Mouse (Mus musculus) limb, embryonic 14.5 days (tissue): ENCODE results near the gene P3h3. TPM values are rescaled to one million over a fixed set of nuclear protein-coding genes. Genes with fewer than 3 reads are reported as not detected.

Experiments
- ATAC-seq: fragments of 200-750 bp; cut with Nextera tagmentation; 2 replicates; pipeline ENCODE4 v1.8.0; 2017; ENCODE audit warnings: low read depth, moderate number of reproducible peaks, moderate TSS enrichment; ENCODE audit not compliant: low FRiP score
- DNase-seq: peaks from one replicate; pipeline ENCODE4 v3.0.0-alpha.2; 2015; ENCODE audit warnings: low spot score
- H3K27ac ChIP-seq: fragments of 300-500 bp; sonication (generic); replicated peaks from 2 replicates; pipeline ENCODE4 v1.5.1; 2014; ENCODE audit warnings: low read depth, mild to moderate bottlenecking, low read length, moderate library complexity, mixed read lengths
- H3K27me3 ChIP-seq: fragments of 300-500 bp; sonication (generic); 2 replicates; pipeline ENCODE4 v1.6.1; 2014; ENCODE audit warnings: low read length, mixed read lengths; ENCODE audit not compliant: control insufficient read depth, insufficient read depth
- H3K36me3 ChIP-seq: fragments of 300-500 bp; sonication (generic); 2 replicates; pipeline ENCODE4 v1.6.1; 2014; ENCODE audit warnings: mild to moderate bottlenecking, low read length, moderate library complexity, mixed read lengths; ENCODE audit not compliant: control insufficient read depth, insufficient read depth
- H3K4me1 ChIP-seq: fragments of 300-500 bp; sonication (generic); 2 replicates; pipeline ENCODE4 v1.6.1; 2014; ENCODE audit warnings: antibody characterized with exemption, low read length, mixed read lengths; ENCODE audit not compliant: control insufficient read depth, insufficient read depth
- H3K4me2 ChIP-seq: fragments of 300-500 bp; sonication (generic); replicated peaks from 2 replicates; pipeline ENCODE4 v1.6.1; 2014; ENCODE audit warnings: low read depth, mild to moderate bottlenecking, low read length, moderate library complexity; ENCODE audit not compliant: severe bottlenecking
- H3K4me3 ChIP-seq: fragments of 300-500 bp; sonication (generic); replicated peaks from 2 replicates; pipeline ENCODE4 v1.5.1; 2014; ENCODE audit warnings: low read length
- H3K9ac ChIP-seq: fragments of 300-500 bp; sonication (generic); 2 replicates; pipeline ENCODE4 v1.6.1; 2014; ENCODE audit warnings: mild to moderate bottlenecking, low read depth, low read length, moderate library complexity; ENCODE audit not compliant: severe bottlenecking
- H3K9me3 ChIP-seq: fragments of 300-500 bp; sonication (generic); 2 replicates; pipeline ENCODE4 v1.6.1; 2016; ENCODE audit warnings: low read length; ENCODE audit not compliant: control insufficient read depth
- POLR2A ChIP-seq: fragments of 200-500 bp; IDR thresholded peaks from 2 replicates; pipeline ENCODE4 v1.8.0; 2012; ENCODE audit warnings: inconsistent platforms, mild to moderate bottlenecking, moderate library complexity, borderline replicate concordance; ENCODE audit not compliant: insufficient read depth, insufficient read length; ENCODE audit errors: extremely low read depth
- WGBS: fragments of 180-500 bp; shearing (Covaris S2); extraction: QIAGEN DNeasy Blood & Tissue Kit; methylation state at CpG from one replicate; pipeline ENCODE4 v1.1.7; 2014; 5-methylcytosine and 5-hydroxymethylcytosine counted together
- polyA plus RNA-seq, 2 experiments: library from polyadenylated mRNA; depleted of rRNA in 1 of 2; stranded (reverse) in 1 of 2; unstranded in 1 of 2; fragments of >200 nt; fragmentation: Nextera tagmentation in 1 of 2; extraction: Ambion mirVana in 1 of 2; gene quantifications; 2 replicates each; pipeline versions ENCODE4 v1.2.1 to v1.2.3; 2012 to 2014

P3h3 gene
- polyA plus RNA-seq, 2 experiments, result 57.5 to 339 TPM

DNA sequence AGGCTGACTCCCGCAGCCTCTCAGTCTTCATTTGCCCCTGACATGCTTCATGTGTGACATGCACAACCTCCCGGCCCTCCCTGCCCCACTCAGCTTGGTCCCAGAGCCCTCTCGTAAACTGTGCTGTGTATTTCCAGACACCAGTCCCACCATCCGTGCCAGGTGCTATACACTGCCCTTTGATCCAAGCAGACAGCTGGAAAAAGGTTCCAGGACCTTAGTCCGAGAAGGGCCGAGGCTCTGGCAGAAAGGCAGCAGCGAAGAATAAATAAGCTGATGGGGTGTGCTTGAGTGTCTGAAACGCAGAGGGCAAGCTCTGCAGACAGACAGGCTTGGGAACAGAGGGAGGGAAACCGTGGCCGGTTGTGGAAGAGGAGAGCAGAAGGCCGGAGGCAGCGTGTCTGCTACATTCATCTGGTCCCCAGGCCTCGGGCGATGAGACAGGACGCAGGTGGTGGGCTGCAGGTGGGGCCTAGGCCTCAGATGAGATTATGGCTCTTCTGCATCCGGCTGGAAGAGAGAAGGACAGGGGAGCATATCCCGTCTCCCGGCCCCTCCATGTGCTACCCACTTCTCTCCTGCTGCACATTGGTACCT lies 8.3 kb upstream of the P3h3 start:
- Histone ChIP-seq H3K36me3 (0 out of 2 replicates have a peak, but pooled peaks cover 3% of the 10 kb centered on the region), H3K9ac (0 out of 2 replicates have a peak overlapping the region, but pooled peaks have one; percentile 21), H3K4me3 (no peak overlapping the region), H3K27ac (no peak overlapping the region), H3K4me2 (no peak overlapping the region), H3K27me3 (no peaks in the 10 kb centered on the region), H3K9me3 (no peaks in the 10 kb centered on the region), H3K4me1 (peaks cover 17% of the 10 kb centered on the region; the same call in 1 of the 2 replicates)
- WGBS, result 37% methylated on average over 17 of the region's 18 CpGs
- ATAC-seq, result no peak
- TF ChIP-seq POLR2A, result no peak
- DNase-seq, result no peak

DNA sequence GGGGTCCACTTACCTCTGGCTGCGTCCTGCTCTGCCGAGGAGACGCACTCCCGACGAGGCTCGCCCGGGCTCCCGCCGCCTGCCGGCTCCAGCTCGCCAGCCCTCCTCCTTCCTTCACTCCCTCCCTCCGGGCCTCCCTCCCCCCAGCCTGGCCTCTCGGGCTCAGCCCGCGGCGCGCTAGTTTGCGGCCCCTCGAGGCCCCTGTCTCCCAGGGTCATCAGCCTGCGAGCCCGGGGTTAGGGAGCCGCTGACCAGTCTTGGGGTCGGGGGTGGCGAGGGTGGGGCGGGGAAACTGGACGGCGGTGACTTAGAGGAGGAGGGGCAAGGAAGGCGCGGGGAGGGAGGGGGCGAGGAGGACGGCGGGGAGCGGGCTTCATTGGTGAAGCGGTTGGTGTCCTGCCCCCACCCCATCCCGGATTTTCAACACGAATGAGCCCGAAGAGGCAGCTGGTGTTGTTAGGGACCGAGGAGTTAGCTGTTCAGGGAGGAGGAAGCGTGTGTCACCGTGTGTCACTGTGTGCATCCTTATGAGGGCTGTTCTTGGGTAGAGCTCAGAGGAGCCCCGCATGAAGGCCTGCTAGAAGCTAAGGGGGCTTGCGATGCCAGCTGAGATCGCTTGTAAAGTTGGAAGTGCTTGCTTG lies 6.2 kb upstream of the P3h3 start, which contains the start of gene Gpr162:
TSS of gene Gpr162 (minus strand) at position 326 of the 641 bp plus-strand sequence.
- WGBS, result under 1% methylated on average over 23 of the region's 43 CpGs
- DNase-seq, result peak; percentile 60
- Histone ChIP-seq H3K27me3 (no peaks in the 10 kb centered on the region), H3K36me3 (0 out of 2 replicates have a peak, but pooled peaks cover 8% of the 10 kb centered on the region), H3K4me3 (peak within 1 kb of the TSS; percentile 56), H3K27ac (peak within 1 kb of the TSS; percentile 52; the same call in 1 of the 2 replicates), H3K4me1 (peaks cover 17% of the 10 kb centered on the region; the same call in 1 of the 2 replicates), H3K4me2 (peak within 1 kb of the TSS; percentile 95), H3K9ac (peak within 1 kb of the TSS; percentile 65), H3K9me3 (no peaks in the 10 kb centered on the region)
- ATAC-seq, result peak; percentile 73
- TF ChIP-seq POLR2A, result 0 out of 2 replicates have a peak, but pooled peaks have one; percentile 1

DNA sequence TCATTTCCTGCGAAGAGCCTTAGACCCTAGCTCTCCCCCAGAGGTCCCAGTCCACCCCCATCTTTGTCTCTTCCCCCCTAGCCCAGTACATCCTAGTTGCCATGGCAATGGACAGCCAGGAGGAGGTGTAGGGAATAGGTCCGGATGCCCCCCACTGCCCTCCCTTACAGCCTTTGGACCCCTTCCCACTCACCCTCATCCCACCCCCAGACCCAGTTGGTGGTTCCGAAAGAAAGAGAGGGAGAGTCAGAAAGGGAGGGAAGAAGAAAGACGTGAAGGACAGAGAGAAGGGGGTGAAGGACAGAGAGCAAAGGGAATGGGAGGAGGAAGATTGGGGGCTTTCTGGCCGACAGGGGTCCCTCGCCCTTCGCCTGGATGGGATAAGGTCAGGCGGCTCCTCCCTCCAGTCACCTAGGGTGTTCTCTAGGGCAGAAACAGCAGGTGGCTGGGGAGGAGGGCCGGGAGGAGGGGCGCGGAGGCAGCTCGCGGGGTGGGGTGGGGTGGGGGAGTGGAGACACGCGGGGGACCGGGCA lies 5.6 kb upstream of the P3h3 start:
- H3K4me1 ChIP-seq, result peaks cover 23% of the 10 kb centered on the region; the same call in 1 of the 2 replicates
- H3K27ac ChIP-seq, result 0 out of 2 replicates have a peak overlapping the region, but pooled peaks have one; percentile 26
- H3K4me3 ChIP-seq, result peak overlapping the region; percentile 56
- no peaks in the 10 kb centered on the region for H3K27me3 ChIP-seq
- no peak; the same call in 1 of the 2 replicates for ATAC-seq
- H3K9ac ChIP-seq, result peak overlapping the region; percentile 65
- 0 out of 2 replicates have a peak, but pooled peaks have one; percentile 0 for TF ChIP-seq POLR2A
- peak overlapping the region; percentile 95 for H3K4me2 ChIP-seq
- no peak for DNase-seq
- no peaks in the 10 kb centered on the region for H3K9me3 ChIP-seq
- H3K36me3 ChIP-seq, result 0 out of 2 replicates have a peak, but pooled peaks cover 8% of the 10 kb centered on the region
- 1% methylated on average over 8 of the region's 16 CpGs for WGBS

DNA sequence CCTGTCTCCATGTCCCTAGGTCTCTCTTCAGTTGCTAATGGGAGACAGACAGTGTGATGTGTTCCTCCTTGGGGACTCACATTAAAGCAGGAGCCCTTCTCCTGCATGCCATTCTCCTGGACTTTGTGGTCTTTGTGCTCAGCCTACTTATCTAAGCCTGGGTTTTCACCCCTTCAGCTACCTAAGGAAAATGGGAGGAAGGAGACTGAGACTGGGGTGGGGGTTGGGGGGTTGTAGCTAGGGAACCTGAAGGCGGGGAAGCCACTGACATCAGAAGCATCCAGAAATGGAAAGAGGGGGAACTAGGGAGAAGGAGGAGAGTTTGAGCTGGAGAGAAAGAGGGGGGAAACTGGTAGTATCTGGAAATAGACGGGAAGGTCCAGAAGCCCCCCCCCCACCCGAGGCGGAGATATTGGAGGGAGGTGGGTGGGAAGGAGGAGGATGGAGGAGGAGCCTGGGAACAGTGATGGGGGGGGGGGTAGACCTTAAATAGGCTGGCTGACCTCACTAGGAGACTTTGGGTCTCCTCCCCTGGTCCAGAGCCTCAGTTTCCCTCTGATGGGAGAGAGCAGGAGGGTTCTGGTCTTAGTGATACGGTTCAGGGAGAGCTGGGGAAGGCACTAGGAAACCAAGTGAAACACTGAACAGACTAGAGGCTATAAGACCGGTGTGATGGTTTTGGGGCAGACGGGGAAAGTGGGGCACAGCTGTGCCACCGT lies 5.0 kb upstream of the P3h3 start:
- Histone ChIP-seq H3K27me3 (no peaks in the 10 kb centered on the region), H3K9me3 (no peaks in the 10 kb centered on the region), H3K9ac (peak overlapping the region; percentile 65), H3K27ac (no peak overlapping the region), H3K36me3 (0 out of 2 replicates have a peak, but pooled peaks cover 8% of the 10 kb centered on the region), H3K4me1 (peaks cover 26% of the 10 kb centered on the region; the same call in 1 of the 2 replicates), H3K4me2 (peak overlapping the region; percentile 95), H3K4me3 (peak overlapping the region; percentile 56)
- no peak for ATAC-seq
- TF ChIP-seq POLR2A, result no peak
- DNase-seq, result no peak
- 15% methylated on average over 8 of the region's 8 CpGs for WGBS
